Mouse (Mus musculus) embryonic facial prominence, embryonic 11.5 days (tissue): ENCODE results near the gene Fgfr2. TPM values are rescaled to one million over a fixed set of nuclear protein-coding genes. Genes with fewer than 3 reads are reported as not detected.

Experiments used
- ATAC-seq: fragments of 200-750 bp; cut with Nextera tagmentation; replicated peaks from 2 replicates; pipeline ENCODE4 v1.8.0; 2017; ENCODE audit warnings: low read depth; ENCODE audit not compliant: insufficient number of reproducible peaks, low FRiP score, low TSS enrichment
- DNase-seq: peaks from one replicate; pipeline ENCODE4 v3.0.0-alpha.2; 2015; ENCODE audit warnings: low spot score
- H3K27ac ChIP-seq: fragments of 300-500 bp; sonication (generic); replicated peaks from 2 replicates; pipeline ENCODE4 v1.5.1; 2014; ENCODE audit warnings: mild to moderate bottlenecking, low read depth, low read length, control low read depth
- H3K27me3 ChIP-seq: fragments of 300-500 bp; sonication (generic); 2 replicates; pipeline ENCODE4 v1.6.1; 2014; ENCODE audit warnings: mild to moderate bottlenecking, low read length, moderate library complexity, mixed read lengths; ENCODE audit not compliant: control insufficient read depth, insufficient read depth
- H3K36me3 ChIP-seq: fragments of 300-500 bp; sonication (generic); replicated peaks from 2 replicates; pipeline ENCODE4 v1.6.1; 2014; ENCODE audit warnings: low read depth, mild to moderate bottlenecking, low read length, moderate library complexity, mixed read lengths; ENCODE audit not compliant: control insufficient read depth, insufficient read depth
- H3K4me1 ChIP-seq: fragments of 300-500 bp; sonication (generic); 2 replicates; pipeline ENCODE4 v1.6.1; 2014; ENCODE audit warnings: low read length, mixed read lengths; ENCODE audit not compliant: control insufficient read depth, insufficient read depth
- H3K4me2 ChIP-seq: fragments of 300-500 bp; sonication (generic); 2 replicates; pipeline ENCODE4 v1.6.1; 2014; ENCODE audit warnings: low read depth, mild to moderate bottlenecking, control low read depth, low read length, moderate library complexity
- H3K4me3 ChIP-seq: fragments of 300-500 bp; sonication (generic); 2 replicates; pipeline ENCODE4 v1.5.1; 2014; ENCODE audit warnings: low read depth, low read length, control low read depth
- H3K9ac ChIP-seq: fragments of 300-500 bp; sonication (generic); replicated peaks from 2 replicates; pipeline ENCODE4 v1.6.1; 2014; ENCODE audit warnings: mild to moderate bottlenecking, control low read depth, low read length
- H3K9me3 ChIP-seq: fragments of 300-500 bp; sonication (generic); replicated peaks from 2 replicates; pipeline ENCODE4 v1.6.1; 2016; ENCODE audit warnings: mild to moderate bottlenecking, low read length, inconsistent platforms, mixed read lengths; ENCODE audit not compliant: control insufficient read depth
- WGBS: fragments of 180-500 bp; shearing (Covaris S2); extraction: QIAGEN DNeasy Blood & Tissue Kit; methylation state at CpG from one replicate; pipeline ENCODE4 v1.1.7; 2014; 5-methylcytosine and 5-hydroxymethylcytosine counted together
- polyA plus RNA-seq: library from polyadenylated mRNA; unstranded; fragments of >200 nt; fragmentation: Nextera tagmentation; extraction: Ambion mirVana; gene quantifications from 2 replicates; pipeline ENCODE4 v1.2.1, GENCODE M21; 2014

The Fgfr2 gene
- polyA plus RNA-seq, 1 experiment from 2014 or later: 75.6 TPM

- no peak overlapping the region for H3K27ac ChIP-seq
- no peaks in the 10 kb centered on the region for H3K27me3 ChIP-seq
- H3K9me3 ChIP-seq: no peaks in the 10 kb centered on the region
- 87% methylated on average over 8 of the region's 8 CpGs for WGBS
- H3K4me3 ChIP-seq: no peak overlapping the region
- no peak overlapping the region for H3K4me2 ChIP-seq
- no peak for ATAC-seq
- H3K4me1 ChIP-seq: no peaks in the 10 kb centered on the region
- H3K36me3 ChIP-seq: no peaks in the 10 kb centered on the region
- no peak overlapping the region for H3K9ac ChIP-seq
- DNase-seq: no peak
Observed at GRCm38 (mm10) chr7:130803251-130803825, 2319.8 kb downstream of the Fgfr2 start.

DNA sequence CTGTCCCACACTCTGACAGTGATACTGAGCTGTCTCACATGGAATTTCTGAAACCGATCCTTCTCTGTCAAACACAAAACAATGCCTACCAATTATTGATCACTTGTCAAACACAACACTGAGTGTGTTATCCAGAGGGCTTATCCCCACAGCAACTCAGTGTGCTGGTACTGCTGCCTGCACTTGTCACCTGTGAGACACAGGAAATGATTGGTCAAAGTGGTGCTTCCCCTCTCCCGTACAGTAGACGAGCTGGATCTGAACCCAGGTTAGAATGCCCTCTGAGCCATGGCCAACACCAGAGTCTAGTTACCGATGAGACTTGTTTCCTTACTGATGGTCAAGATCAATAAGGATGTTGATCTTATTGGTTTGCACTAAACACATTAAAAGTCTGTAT lies 2321.3 kb downstream of the Fgfr2 start:
- H3K9ac ChIP-seq: no peak overlapping the region
- H3K27ac ChIP-seq: no peak overlapping the region
- no peak overlapping the region for H3K4me2 ChIP-seq
- no peak overlapping the region for H3K4me3 ChIP-seq
- ATAC-seq (no peak), DNase-seq (no peak)
- H3K36me3 ChIP-seq: no peaks in the 10 kb centered on the region
- H3K27me3 ChIP-seq: no peaks in the 10 kb centered on the region
- WGBS: 91% methylated on average over 4 of the region's 4 CpGs
- no peaks in the 10 kb centered on the region for H3K9me3 ChIP-seq
- no peaks in the 10 kb centered on the region for H3K4me1 ChIP-seq

GRCm38 (mm10) chr7:130800681-130801080 lies 2322.5 kb downstream of the Fgfr2 start:
- H3K9me3 ChIP-seq: no peaks in the 10 kb centered on the region
- ATAC-seq (no peak), DNase-seq (no peak)
- no peaks in the 10 kb centered on the region for H3K27me3 ChIP-seq
- no peak overlapping the region for H3K4me2 ChIP-seq
- 43% methylated on average over 4 of the region's 4 CpGs for WGBS
- H3K4me1 ChIP-seq: no peaks in the 10 kb centered on the region
- no peaks in the 10 kb centered on the region for H3K36me3 ChIP-seq
- no peak overlapping the region for H3K27ac ChIP-seq
- no peak overlapping the region for H3K4me3 ChIP-seq
- H3K9ac ChIP-seq: no peak overlapping the region

GRCm38 (mm10) chr7:130799418-130799817 lies 2323.7 kb downstream of the Fgfr2 start:
- Histone ChIP-seq H3K27me3 (no peaks in the 10 kb centered on the region), H3K9me3 (no peaks in the 10 kb centered on the region), H3K27ac (no peak overlapping the region), H3K9ac (no peak overlapping the region), H3K36me3 (no peaks in the 10 kb centered on the region), H3K4me2 (no peak overlapping the region), H3K4me3 (no peak overlapping the region), H3K4me1 (no peaks in the 10 kb centered on the region)
- ATAC-seq (no peak), DNase-seq (no peak)
- WGBS: 91% methylated on average over 10 of the region's 10 CpGs

GRCm38 (mm10) chr7:130797524-130797923 lies 2325.6 kb downstream of the Fgfr2 start:
- no peak for ATAC-seq
- no peak for DNase-seq
- Histone ChIP-seq H3K36me3 (no peaks in the 10 kb centered on the region), H3K9ac (no peak overlapping the region), H3K9me3 (no peaks in the 10 kb centered on the region), H3K4me1 (no peaks in the 10 kb centered on the region), H3K4me3 (no peak overlapping the region), H3K27ac (no peak overlapping the region), H3K4me2 (no peak overlapping the region), H3K27me3 (no peaks in the 10 kb centered on the region)
- 88% methylated on average over 6 of the region's 6 CpGs for WGBS

DNA sequence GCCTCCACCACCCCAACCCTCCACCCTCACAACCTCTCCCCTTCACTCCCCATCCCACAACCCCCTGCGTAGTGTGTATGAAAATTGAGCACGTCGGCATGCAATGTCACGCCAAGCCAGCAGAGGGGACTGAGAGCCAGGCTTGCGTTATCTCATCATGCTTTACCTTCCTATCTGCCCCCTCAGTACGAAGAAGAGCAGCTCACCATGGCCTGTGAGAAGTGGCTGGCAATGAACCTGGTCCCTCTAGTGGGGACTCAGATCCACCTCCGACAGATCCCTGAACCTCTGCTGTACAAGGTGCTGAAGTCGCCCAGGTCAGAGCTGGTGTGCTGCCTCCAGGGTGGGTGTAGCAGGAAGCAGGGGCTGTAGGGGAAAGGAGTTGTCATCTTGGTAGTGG lies 2326.4 kb downstream of the Fgfr2 start:
- WGBS: 59% methylated on average over 8 of the region's 8 CpGs
- Histone ChIP-seq H3K27me3 (no peaks in the 10 kb centered on the region), H3K4me1 (no peaks in the 10 kb centered on the region), H3K4me3 (no peak overlapping the region), H3K9me3 (no peaks in the 10 kb centered on the region), H3K4me2 (no peak overlapping the region), H3K27ac (no peak overlapping the region), H3K36me3 (no peaks in the 10 kb centered on the region), H3K9ac (no peak overlapping the region)
- DNase-seq (no peak), ATAC-seq (no peak)

DNA sequence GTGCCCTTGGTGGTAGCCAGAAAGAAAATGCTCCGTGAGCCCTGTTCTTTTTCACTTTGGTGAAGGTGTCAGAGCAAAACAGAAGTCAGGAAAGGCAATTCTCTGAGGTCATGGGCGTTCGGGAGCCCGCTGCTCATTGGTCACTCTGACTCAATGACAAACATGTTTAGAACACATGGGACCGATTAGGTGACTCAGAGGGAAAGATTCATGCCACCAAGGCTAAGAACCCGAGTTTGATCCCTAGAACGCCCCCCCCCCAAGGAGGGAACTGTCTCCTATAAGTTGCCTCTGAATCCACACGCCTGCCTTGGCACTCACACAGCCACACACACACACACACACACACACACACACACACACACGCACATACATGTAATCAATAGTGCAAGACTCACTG lies 2329.5 kb downstream of the Fgfr2 start:
- Histone ChIP-seq H3K9ac (no peak overlapping the region), H3K27ac (no peak overlapping the region), H3K36me3 (no peaks in the 10 kb centered on the region), H3K27me3 (no peaks in the 10 kb centered on the region), H3K9me3 (no peaks in the 10 kb centered on the region), H3K4me3 (no peak overlapping the region), H3K4me1 (no peaks in the 10 kb centered on the region), H3K4me2 (no peak overlapping the region)
- 58% methylated on average over 9 of the region's 9 CpGs for WGBS
- no peak for ATAC-seq
- DNase-seq: peak; percentile 47

GRCm38 (mm10) chr7:130789456-130789855 lies 2333.7 kb downstream of the Fgfr2 start:
- no peak for DNase-seq
- Histone ChIP-seq H3K9ac (no peak overlapping the region), H3K4me3 (no peak overlapping the region), H3K27ac (no peak overlapping the region), H3K27me3 (no peaks in the 10 kb centered on the region), H3K4me2 (no peak overlapping the region), H3K4me1 (no peaks in the 10 kb centered on the region), H3K36me3 (no peaks in the 10 kb centered on the region), H3K9me3 (no peaks in the 10 kb centered on the region)
- WGBS: 85% methylated on average over 7 of the region's 7 CpGs
- ATAC-seq: no peak
